Mouse (Mus musculus) ES-E14 (cell line): ENCODE results near the gene Prkaa1. TPM values are rescaled to one million over a fixed set of nuclear protein-coding genes. Genes with fewer than 3 reads are reported as not detected.

Experiments
- DNase-seq: peaks from one replicate; pipeline ENCODE4 v3.0.0-alpha.2; 2013; ENCODE audit warnings: low read depth, low spot score
- H3K27ac ChIP-seq: 2 replicates; pipeline ENCODE4 v1.5.1; 2012; ENCODE audit warnings: low read depth, mild to moderate bottlenecking, low read length, moderate library complexity, mixed read lengths; ENCODE audit not compliant: poor library complexity, insufficient read depth, severe bottlenecking
- H3K36me3 ChIP-seq: 2 replicates; pipeline ENCODE4 v1.6.1; 2012; ENCODE audit warnings: mild to moderate bottlenecking, low read length, moderate library complexity, mixed read lengths; ENCODE audit not compliant: control insufficient read depth, poor library complexity, insufficient read depth, severe bottlenecking
- H3K4me1 ChIP-seq, 2 experiments: fragments of 150-350 bp in 1 of 2; sonication (generic) in 1 of 2; 2 replicates each; pipeline ENCODE4 v1.6.1; 2012; ENCODE audit warnings: low read length in 2 of 2, mild to moderate bottlenecking in 1 of 2, mixed read lengths in 1 of 2; ENCODE audit not compliant: control insufficient read depth in 2 of 2, insufficient read depth in 2 of 2, poor library complexity in 1 of 2
- H3K4me3 ChIP-seq, 2 experiments: fragments of 150-350 bp in 1 of 2; sonication (generic) in 1 of 2; 2 replicates each; pipeline ENCODE4 v1.5.1; 2012; ENCODE audit warnings: low read length in 2 of 2, low read depth in 1 of 2, mild to moderate bottlenecking in 1 of 2, mixed read lengths in 1 of 2; ENCODE audit not compliant: insufficient read depth in 1 of 2, poor library complexity in 1 of 2, severe bottlenecking in 1 of 2
- H3K9ac ChIP-seq: 2 replicates; pipeline ENCODE4 v1.6.1; 2012; ENCODE audit warnings: low read depth, mild to moderate bottlenecking, low read length, mixed read lengths; ENCODE audit not compliant: poor library complexity, insufficient read depth, severe bottlenecking
- H3K9me3 ChIP-seq: fragments of 150-350 bp; sonication (generic); 2 replicates; pipeline ENCODE4 v1.6.1; 2012; ENCODE audit warnings: low read depth, mild to moderate bottlenecking, low read length; ENCODE audit not compliant: control insufficient read depth, insufficient read depth
- CHD2 ChIP-seq: IDR thresholded peaks from 2 replicates; pipeline ENCODE4 v1.6.1; 2014; ENCODE audit warnings: mild to moderate bottlenecking, low read depth, low read length, inconsistent platforms
- HCFC1 ChIP-seq: IDR thresholded peaks from 2 replicates; pipeline ENCODE4 v1.6.1; 2012; ENCODE audit warnings: low read length, inconsistent platforms, borderline replicate concordance; ENCODE audit not compliant: insufficient read depth
- MAFK ChIP-seq: IDR thresholded peaks from 2 replicates; pipeline ENCODE4 v1.6.1; 2014; ENCODE audit warnings: mild to moderate bottlenecking, low read depth, low read length, inconsistent platforms; ENCODE audit not compliant: insufficient read depth
- ZC3H11A ChIP-seq: IDR thresholded peaks from 2 replicates; pipeline ENCODE4 v1.6.1; 2012; ENCODE audit warnings: low read depth, mild to moderate bottlenecking, inconsistent platforms, low read length, borderline replicate concordance
- ZNF384 ChIP-seq: IDR thresholded peaks from 2 replicates; pipeline ENCODE4 v1.6.1; 2012; ENCODE audit warnings: low read depth, low read length, inconsistent platforms
- in situ Hi-C, 2 experiments: fragments of 600-800 bp; cut with MboI; formaldehyde crosslinking; loops; one replicate each; pipeline ENCODE4 v1.15.1; 2025; ENCODE audit warnings: low sequenced_read_pairs in 2 of 2, inconsistent platforms in 1 of 2; ENCODE audit not compliant: unreplicated experiment in 2 of 2
- total RNA-seq: library from RNA; depleted of rRNA; stranded (reverse); fragments of 300-350 nt; gene quantifications from 2 replicates; pipeline ENCODE4 v1.2.3, GENCODE M21; 2012

Gene Prkaa1
- total RNA-seq, 1 experiment: 12.9 TPM

- DNase-seq: no peak
- Histone ChIP-seq H3K4me3 (no peak overlapping the region), H3K4me1 (no peaks in the 10 kb centered on the region), H3K9ac (no peak overlapping the region), H3K9me3 (no peaks in the 10 kb centered on the region), H3K27ac (no peak overlapping the region), H3K36me3 (no peaks in the 10 kb centered on the region)
- in situ Hi-C loops: no loop called here
- no peak for TF ChIP-seq ZC3H11A
- no peak for TF ChIP-seq CHD2
- no peak for TF ChIP-seq ZNF384
- TF ChIP-seq HCFC1: no peak
- TF ChIP-seq MAFK: no peak
Measured at GRCm38 (mm10) chr15:5105891-5106290, 37.8 kb upstream of the Prkaa1 start.

DNA sequence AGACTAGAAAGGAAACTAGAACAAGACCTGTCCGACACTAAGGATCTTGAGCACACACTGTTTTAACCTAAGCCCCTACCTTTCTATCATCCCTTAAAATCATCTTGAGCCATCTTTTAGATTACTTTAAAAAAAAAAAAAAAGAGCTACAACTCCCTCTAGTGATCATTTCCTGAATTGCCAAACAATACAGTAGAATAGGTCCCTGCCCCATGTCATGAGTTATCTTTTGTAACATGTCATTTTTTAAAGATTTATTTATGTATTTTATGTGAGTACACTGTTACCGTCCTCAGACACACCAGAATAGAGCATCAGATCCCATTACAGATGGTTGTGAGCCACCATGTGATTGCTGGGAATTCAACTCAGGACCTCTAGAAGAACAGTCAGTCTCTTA is 37.4 kb upstream of the Prkaa1 start:
- Histone ChIP-seq H3K9ac (no peak overlapping the region), H3K4me1 (no peaks in the 10 kb centered on the region)
- DNase-seq: no peak

DNA sequence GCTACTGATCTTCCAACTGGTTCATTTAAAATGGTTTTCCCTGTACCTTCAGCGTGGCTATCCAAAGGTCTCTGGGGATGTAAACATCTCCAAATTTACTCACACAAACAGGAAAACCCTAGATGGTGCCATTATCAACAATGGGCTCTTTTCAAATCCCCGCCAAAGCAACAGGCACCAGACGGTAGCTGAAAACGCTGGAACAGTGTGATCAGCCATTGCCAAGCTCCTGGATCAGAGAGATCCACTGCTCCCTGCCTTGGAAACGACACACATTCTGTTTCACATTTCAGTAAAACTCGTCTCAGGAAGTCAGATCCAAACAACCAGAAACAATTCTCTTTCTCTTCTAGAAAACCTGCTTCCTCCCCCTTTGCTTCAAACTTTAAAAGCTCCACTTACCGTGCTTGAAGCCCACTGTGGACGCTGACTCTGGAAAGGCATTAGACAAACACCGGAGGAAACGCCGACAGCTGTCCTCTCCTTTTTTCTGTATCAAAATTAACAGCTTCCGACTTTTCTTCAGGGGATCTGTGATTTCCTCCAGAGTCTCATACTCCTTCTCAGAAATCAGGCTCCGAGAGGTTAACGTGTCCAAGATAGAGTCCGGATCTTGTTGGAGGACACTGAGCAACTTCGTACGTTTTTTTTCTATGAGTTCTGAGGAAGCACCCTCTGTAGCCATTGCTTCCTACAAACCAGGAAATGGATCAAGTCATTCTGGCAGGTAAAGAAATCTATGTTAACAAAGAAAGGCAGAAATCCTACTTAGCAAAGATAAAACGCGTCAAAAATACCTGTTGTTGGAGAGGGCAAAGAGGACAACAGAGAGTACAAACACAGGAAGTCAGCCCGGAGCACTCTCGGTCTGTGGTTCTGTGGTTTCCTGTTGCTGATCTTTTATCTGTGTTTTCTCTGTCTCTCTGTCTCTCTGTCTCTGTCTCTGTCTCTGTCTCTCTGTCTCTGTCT is 35.7 kb upstream of the Prkaa1 start, which contains the start of gene Card6:
Gene Card6 (minus strand): TSS at position 854 of the 969 bp plus-strand sequence.
- Histone ChIP-seq H3K9ac (no peak within 1 kb of the TSS), H3K4me3 (peak within 1 kb of the TSS; percentile 0 to 11; a peak in 3 of 4 replicates), H3K27ac (no peak within 1 kb of the TSS), H3K4me1 (no peaks in the 10 kb centered on the region), H3K36me3 (no peaks in the 10 kb centered on the region), H3K9me3 (no peaks in the 10 kb centered on the region)
- in situ Hi-C loops: no loop called here
- DNase-seq: no peak
- no peak for TF ChIP-seq ZNF384
- no peak for TF ChIP-seq CHD2
- TF ChIP-seq HCFC1: no peak
- no peak for TF ChIP-seq ZC3H11A
- no peak for TF ChIP-seq MAFK

More for the DNA sequence above, 37.4 kb upstream of the Prkaa1 start:
- Histone ChIP-seq H3K36me3 (no peaks in the 10 kb centered on the region), H3K9me3 (no peaks in the 10 kb centered on the region), H3K4me3 (no peak overlapping the region), H3K27ac (no peak overlapping the region)
- TF ChIP-seq ZC3H11A: peak; percentile 23; the same call in 1 of the 2 replicates
- TF ChIP-seq ZNF384: peak; percentile 96
- no peak for TF ChIP-seq MAFK
- in situ Hi-C loops: no loop called here

- in situ Hi-C loops: no loop called here
- H3K27ac ChIP-seq: no peak overlapping the region
- TF ChIP-seq ZNF384 (no peak), HCFC1 (no peak), MAFK (no peak), ZC3H11A (no peak), CHD2 (no peak)
- H3K9ac ChIP-seq: no peak overlapping the region
- H3K9me3 ChIP-seq: no peaks in the 10 kb centered on the region
- no peaks in the 10 kb centered on the region for H3K4me1 ChIP-seq
- DNase-seq: no peak
- H3K36me3 ChIP-seq: no peaks in the 10 kb centered on the region
- H3K4me3 ChIP-seq: no peak overlapping the region
Measured at GRCm38 (mm10) chr15:5108655-5109040, 35.0 kb upstream of the Prkaa1 start.
